Mouse (Mus musculus): ENCODE results near the gene Fgf8.

The Fgf8 gene

DNA sequence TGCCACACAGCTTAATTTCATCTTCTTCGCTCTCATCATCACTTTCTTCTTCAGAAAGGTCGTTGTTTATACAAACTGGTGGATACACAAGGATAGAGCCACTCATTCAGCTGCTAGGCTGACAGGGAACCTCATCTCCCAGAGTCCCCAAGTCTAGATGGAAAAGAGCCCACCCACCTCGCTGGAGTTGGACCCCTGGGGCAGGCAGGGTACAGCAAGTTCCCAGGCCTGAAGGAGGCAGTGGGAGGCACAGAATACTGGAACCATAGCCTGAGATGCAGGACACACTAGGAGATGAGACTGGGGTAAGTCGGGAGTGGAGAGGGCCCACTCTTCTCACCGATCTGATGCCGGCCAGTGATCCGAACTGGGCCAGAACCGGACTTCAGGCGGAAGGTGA, 5.5 kb upstream of the Fgf8 start:
- no peak for DNase-seq

DNA sequence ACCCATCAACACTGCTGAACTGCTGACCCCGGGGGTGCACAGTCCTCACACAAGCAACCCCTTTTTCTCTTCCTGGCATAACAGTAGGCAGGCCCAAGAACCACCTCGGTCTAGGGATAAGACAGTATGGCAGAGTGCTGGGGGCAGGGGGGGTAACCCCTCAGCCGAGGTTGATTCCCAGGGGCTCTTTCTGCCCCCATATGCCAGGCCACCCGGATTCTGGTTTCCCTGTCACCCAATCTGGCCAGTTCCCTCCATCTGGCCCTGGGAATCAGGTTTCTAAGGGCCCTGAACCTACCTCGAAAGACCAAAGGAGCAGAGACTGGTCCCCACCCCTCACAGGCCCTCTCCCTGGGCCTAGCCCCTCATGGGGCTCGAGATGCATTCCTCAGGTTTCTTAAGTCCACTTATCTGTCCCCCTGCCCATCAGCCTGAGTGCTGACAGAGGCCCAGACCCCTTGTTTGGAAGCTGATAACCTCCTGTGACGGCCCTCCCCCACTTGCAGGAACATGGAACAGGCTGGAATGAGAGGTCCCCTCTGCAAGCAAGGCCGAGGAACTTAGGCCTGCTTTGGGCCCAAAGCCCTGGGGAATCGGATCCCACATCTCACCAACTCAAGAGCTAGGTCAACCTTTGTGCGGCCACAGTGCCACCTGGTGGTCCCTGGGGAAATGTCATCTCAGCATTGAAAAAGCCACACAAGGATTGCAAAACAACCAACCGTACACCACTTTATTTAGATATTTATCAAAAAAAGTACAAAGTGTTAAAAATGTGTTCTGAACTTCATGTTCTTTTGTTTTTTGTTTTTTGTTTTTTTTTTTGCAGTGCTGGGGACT, 4.5 kb upstream of the Fgf8 start:
- DNase-seq, result peak; percentile 79

DNA sequence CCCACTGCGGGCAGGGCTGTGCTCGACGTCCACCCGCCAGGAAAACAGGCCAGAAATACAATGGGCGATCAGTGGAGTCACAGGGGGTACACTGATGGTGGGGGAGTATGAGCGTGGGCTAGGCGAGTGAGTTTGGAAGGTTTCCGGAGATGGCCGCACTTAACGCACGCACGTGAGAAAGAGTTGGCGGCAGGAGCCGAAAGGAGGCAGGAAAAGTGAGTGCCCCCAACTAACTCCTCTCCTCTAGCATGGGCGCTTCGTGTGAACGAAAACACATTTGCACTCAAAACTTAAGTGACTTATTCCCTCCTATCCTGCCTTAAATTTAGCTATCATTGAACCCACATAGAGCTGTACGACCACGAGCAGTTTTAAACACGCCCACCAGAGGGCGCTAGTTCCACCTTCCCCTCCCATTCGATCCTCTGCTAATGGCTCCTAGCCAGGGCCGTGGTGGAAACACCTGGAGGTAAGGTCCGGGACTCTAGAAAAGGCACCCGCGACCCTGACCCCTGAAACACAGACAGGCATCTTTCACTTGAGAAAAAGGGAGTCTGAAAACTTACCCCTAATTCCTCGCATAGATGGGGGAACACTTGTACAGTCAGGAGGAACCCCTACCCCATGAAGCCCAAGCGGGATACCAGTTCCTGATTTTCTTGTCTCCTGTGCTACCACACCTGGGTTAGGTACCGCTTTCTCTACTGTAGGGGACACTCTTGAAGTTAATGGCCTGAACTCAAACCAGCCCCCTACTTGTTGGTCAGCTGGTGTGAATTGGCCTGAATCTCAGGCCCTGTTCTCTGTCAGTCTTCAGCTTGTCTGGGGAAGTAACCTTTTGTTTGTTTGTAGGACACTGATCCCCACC, 3.7 kb upstream of the Fgf8 start:
- DNase-seq, result peak; percentile 60

- no peak for DNase-seq
Observed at GRCm38 (mm10) chr19:45745344-45746152, 2.8 kb upstream of the Fgf8 start.

- DNase-seq, result no peak
Observed at GRCm38 (mm10) chr19:45743619-45744018, 904 bp upstream of the Fgf8 start.

GRCm38 (mm10) chr19:45742984-45743575, 365 bp upstream of the Fgf8 start:
- DNase-seq, result no peak

- DNase-seq, result no peak
Observed at GRCm38 (mm10) chr19:45741431-45742217, 1.1 kb downstream of the Fgf8 start.

DNA sequence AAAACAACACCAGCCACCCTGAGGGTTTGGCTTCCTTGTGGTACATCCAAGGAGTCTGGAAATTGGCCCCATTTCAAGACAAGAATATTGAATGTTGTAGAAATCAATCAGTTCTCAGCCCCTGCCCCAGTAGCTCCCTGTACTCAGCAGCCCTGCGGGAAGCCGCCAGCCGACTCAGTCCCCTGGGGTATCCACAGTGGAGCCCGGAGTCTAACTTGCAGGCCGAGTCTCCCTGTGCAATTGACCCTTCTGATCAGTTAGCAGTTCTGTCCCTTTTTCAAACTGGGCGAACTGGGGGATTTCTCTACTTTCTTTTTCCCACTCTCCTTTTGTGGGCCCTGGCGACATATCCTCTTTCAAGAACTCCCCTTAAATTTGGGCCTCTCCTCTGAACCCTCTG, 1.9 kb downstream of the Fgf8 start:
- no peak for DNase-seq

DNA sequence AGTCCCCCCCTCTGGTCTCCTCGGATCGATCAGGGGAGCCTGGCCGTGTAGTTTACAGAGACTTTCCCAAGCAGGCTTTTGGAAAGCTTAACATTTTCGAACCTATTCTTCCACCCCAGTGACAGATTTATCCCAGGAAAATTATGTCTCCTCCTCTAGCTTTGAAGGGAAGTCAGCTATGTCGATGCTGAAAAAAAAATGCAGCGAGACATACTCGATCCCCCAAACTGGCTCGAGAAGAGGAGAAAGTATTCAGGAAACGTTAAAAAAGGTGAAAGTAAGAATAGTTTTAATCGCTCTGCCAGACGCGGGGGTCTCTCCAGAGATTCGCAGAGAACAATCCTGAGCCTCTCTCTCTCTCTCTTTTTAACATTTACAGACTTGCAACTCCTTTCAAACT, 2.5 kb downstream of the Fgf8 start:
- DNase-seq, result no peak

DNA sequence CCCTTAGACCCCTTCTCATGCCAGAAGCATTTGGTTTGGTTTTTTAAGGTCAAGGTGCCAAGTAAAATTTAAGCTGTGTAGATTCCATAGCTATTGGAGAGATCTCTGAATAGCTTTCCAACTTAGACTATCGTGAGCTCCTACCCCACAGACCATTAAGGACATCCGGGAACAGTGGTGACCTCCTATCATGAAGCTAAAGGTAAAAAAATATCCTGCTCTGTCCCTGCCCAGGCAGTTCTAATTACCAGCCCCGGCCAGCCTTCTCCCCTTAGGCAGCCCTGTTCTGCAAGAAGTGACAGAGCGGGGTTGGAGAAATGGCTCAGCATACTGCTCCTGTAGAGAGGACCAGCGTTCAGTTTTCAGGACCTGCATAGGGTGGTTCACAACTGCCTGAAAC, 4.2 kb downstream of the Fgf8 start:
- DNase-seq, result no peak

DNA sequence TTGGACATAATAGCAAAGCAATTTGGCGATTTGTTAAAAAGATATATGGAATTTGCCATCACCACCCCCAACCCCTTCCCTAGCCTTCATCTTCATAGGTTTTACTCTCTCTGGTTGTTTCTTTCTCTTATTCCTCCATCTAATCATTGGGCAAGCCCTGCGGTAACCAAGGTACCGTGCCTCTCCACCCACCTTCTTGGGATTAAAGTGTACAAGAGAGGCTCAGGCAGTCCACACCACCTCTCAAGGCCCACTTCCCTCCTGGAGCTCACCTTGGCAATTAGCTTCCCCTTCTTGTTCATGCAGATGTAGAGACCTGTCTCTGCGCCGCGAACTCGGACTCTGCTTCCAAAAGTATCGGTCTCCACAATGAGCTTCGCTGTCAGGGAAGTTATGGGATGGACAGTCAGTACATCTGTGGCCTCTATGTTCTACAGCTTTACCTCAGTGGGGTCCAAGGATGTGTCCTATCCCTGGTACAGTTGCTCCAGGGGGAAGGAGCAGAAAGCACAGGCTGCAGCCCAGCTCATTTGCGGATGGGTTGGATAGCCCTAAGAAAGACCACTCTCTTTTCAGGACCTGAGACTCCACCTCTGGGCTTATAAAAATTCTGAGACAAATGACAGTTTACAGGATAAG, 4.8 kb downstream of the Fgf8 start:
- DNase-seq, result no peak

- no peak for DNase-seq
Observed at GRCm38 (mm10) chr19:45737208-45737845, 5.4 kb downstream of the Fgf8 start.

DNA sequence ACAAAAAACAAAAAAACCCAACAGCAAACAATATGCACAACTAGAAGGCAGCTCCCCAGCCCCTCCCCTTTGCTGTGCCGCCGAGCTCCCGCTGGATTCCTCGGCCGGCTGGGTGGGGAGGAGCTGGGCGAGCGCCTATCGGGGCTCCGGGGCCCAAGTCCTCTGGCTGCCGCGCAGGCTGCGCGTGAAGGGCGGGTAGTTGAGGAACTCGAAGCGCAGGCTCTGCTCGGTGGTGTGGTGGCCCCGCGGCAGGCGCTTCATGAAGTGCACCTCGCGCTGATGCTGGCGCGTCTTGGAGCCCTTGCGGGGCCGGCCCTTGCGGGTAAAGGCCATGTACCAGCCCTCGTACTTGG, 5.9 kb downstream of the Fgf8 start:
- DNase-seq, result no peak

GRCm38 (mm10) chr19:45736241-45736640, 6.5 kb downstream of the Fgf8 start:
- no peak for DNase-seq

GRCm38 (mm10) chr19:45734762-45735161, 8.0 kb downstream of the Fgf8 start:
- DNase-seq, result no peak

DNA sequence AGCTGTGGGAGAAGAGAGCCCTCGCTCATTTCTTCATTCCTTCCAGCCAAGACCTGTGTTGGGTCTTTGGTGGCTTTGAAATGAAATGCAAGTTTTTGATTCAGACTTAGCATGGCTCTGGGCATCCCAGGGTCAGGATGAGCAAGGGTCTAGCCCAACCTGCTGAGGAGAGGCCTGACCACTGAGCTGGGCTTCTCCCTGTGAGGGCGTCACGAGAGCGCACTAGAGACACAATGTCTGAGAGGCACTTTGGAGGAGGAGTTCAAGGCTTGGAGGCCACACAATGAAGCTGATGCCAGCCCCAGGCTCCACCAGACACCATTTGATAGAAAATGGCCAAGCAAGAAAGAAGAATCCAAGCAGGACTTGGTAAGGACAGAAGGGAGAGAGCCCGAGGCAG, 8.5 kb downstream of the Fgf8 start:
- DNase-seq, result no peak

DNA sequence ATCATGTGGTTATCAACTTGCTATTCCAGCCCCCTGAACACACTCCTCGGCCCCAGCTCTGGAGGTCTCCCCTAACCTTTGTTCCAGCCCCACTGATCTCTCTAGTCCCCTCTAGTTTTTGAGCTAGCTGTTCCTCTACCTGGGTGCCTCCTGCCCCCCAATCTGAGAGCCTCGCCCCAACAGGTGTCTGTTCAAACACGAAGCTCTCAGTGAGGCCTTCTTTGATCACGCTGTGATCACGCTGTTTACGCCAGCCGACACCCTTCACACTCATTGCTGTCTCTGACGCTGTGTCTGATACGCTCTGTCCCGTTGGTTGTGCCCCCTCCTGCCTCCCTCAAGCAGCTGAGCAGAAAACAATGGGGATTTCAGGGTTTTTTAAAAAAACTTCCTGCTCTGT, 9.2 kb downstream of the Fgf8 start:
- DNase-seq, result no peak

DNA sequence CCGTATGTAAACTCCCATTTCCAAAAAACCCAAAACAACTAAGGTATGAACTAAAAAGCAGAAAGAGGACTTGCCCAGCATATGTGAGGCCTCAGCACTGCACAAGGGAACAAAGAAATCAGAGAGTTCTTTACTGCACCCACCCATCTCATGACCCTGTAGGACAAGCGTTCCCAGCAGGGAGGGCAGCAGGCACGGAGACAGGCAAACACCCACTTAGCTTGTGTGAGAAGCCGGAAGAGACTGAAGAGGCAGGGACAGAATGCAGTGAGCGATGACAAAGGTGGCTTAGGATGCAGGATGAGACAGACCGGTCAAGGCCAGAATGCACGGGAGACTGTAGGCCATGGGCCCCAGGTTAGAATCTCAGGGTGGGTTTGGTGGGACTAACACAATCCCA, 11.1 kb downstream of the Fgf8 start:
- DNase-seq, result no peak

GRCm38 (mm10) chr19:45730042-45730441, 12.7 kb downstream of the Fgf8 start:
- DNase-seq, result no peak

DNA sequence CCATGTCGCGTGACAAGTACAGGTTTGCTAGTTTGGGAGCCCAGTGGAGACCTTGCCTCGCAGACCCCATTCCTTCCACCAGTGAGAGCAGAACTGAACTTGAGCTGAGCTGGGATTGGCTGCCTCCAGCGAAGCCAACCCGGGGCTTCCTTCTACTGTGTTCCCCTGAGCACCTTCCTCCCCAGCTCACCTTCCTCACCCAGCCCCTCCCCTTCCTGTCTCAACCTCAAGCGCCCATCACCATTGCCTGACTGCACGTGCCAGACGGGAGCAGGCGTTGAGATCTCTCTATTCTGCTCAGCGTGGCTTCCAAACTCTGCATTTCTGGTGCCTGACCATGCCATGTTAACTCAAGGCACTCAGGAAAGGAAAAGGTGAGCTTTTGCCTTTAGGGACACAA, 15.5 kb downstream of the Fgf8 start:
- DNase-seq, result no peak

GRCm38 (mm10) chr19:45725677-45726277, 16.9 kb downstream of the Fgf8 start:
- no peak for DNase-seq
